Mouse (Mus musculus) intestine, embryonic 16.5 days (tissue): Measurements from ENCODE around the gene Eif4a2. TPM values are rescaled to one million over a fixed set of nuclear protein-coding genes. Genes with fewer than 3 reads are reported as not detected.
A peak's percentile ranks its signal among the peaks of the same experiment; 100 is the strongest.
"Not testable (repeated sequence)": the region's sequence is repeated elsewhere in the genome, so short reads cannot be mapped to it uniquely, and the experiment has no call there.

Experiments used
- ATAC-seq: fragments of 200-750 bp; cut with Nextera tagmentation; 2 replicates; pipeline ENCODE4 v1.8.0; 2017; ENCODE audit warnings: moderate TSS enrichment, moderate library complexity
- H3K27ac ChIP-seq: fragments of 300-500 bp; sonication (generic); 2 replicates; pipeline ENCODE4 v1.5.1; 2014; ENCODE audit warnings: mild to moderate bottlenecking, low read length
- H3K27me3 ChIP-seq: fragments of 300-500 bp; sonication (generic); replicated peaks from 2 replicates; pipeline ENCODE4 v1.6.1; 2014; ENCODE audit warnings: low read length, control low read depth, mixed read lengths; ENCODE audit not compliant: control insufficient read depth, insufficient read depth
- H3K36me3 ChIP-seq: fragments of 300-500 bp; sonication (generic); 2 replicates; pipeline ENCODE4 v1.6.1; 2014; ENCODE audit warnings: low read length, control low read depth; ENCODE audit not compliant: control insufficient read depth, insufficient read depth
- H3K4me1 ChIP-seq: fragments of 300-500 bp; sonication (generic); 2 replicates; pipeline ENCODE4 v1.6.1; 2014; ENCODE audit warnings: low read length, control low read depth, mixed read lengths; ENCODE audit not compliant: control insufficient read depth, insufficient read depth
- H3K4me2 ChIP-seq: fragments of 300-500 bp; sonication (generic); 2 replicates; pipeline ENCODE4 v1.6.1; 2014; ENCODE audit warnings: low read depth, low read length, control low read depth
- H3K4me3 ChIP-seq: fragments of 300-500 bp; sonication (generic); 2 replicates; pipeline ENCODE4 v1.5.1; 2014; ENCODE audit warnings: mild to moderate bottlenecking, low read length
- H3K9ac ChIP-seq: fragments of 300-500 bp; sonication (generic); 2 replicates; pipeline ENCODE4 v1.6.1; 2014; ENCODE audit warnings: low read depth, low read length
- H3K9me3 ChIP-seq: fragments of 300-500 bp; sonication (generic); 2 replicates; pipeline ENCODE4 v1.6.1; 2016; ENCODE audit warnings: low read length, control low read depth; ENCODE audit not compliant: control insufficient read depth
- WGBS: fragments of 180-500 bp; shearing (Covaris S2); extraction: QIAGEN DNeasy Blood & Tissue Kit; methylation state at CpG from one replicate; pipeline ENCODE4 v1.1.7; 2014; 5-methylcytosine and 5-hydroxymethylcytosine counted together
- polyA plus RNA-seq: library from polyadenylated mRNA; unstranded; fragments of >200 nt; fragmentation: Nextera tagmentation; extraction: Ambion mirVana; gene quantifications from 2 replicates; pipeline ENCODE4 v1.2.1, GENCODE M21; 2015

The Eif4a2 gene
- 193 TPM in 2 replicates for polyA plus RNA-seq

GRCm38 (mm10) chr16:23107231-23107942 is at the start of gene Eif4a2:
TSS of gene Eif4a2 (plus strand) at chr16:23107444.
- ATAC-seq, result peak; percentile 91
- WGBS, result under 1% methylated on average over 71 of the region's 71 CpGs
- peak within 1 kb of the TSS; percentile 79 for H3K4me2 ChIP-seq
- peak within 1 kb of the TSS; percentile 99 for H3K4me3 ChIP-seq
- peaks cover 5% of the 10 kb centered on the region; the same call in 1 of the 2 replicates for H3K36me3 ChIP-seq
- H3K27me3 ChIP-seq, result no peaks in the 10 kb centered on the region
- H3K9ac ChIP-seq, result peak within 1 kb of the TSS; percentile 99
- H3K27ac ChIP-seq, result peak within 1 kb of the TSS; percentile 98
- peaks cover 14% of the 10 kb centered on the region for H3K4me1 ChIP-seq
- H3K9me3 ChIP-seq, result no peaks in the 10 kb centered on the region

GRCm38 (mm10) chr16:23057668-23058447 is 49.4 kb upstream of the Eif4a2 start, which contains the start of gene Kng1:
TSS of gene Kng1 (plus strand) at chr16:23057865.
- not testable (repeated sequence) for H3K4me2 ChIP-seq, H3K9ac ChIP-seq, H3K27ac ChIP-seq, H3K27me3 ChIP-seq, H3K4me3 ChIP-seq, H3K36me3 ChIP-seq, H3K9me3 ChIP-seq, H3K4me1 ChIP-seq
- ATAC-seq, result 0 out of 2 replicates have a peak, but pooled peaks have one; percentile 42
- 81% methylated on average over 1 of the region's 1 CpGs for WGBS

GRCm38 (mm10) chr16:23059630-23060029 is 47.6 kb upstream of the Eif4a2 start:
- peak; percentile 81 for ATAC-seq

GRCm38 (mm10) chr16:23060781-23061325 is 46.4 kb upstream of the Eif4a2 start:
- ATAC-seq, H3K4me2 ChIP-seq, H3K9ac ChIP-seq, H3K4me1 ChIP-seq, H3K4me3 ChIP-seq, H3K9me3 ChIP-seq, H3K27me3 ChIP-seq, H3K36me3 ChIP-seq, H3K27ac ChIP-seq: not testable (repeated sequence)
- whole genome bisulfite sequencing, result 87% methylated on average over 5 of the region's 5 CpGs

More at GRCm38 (mm10) chr16:23059630-23060029, 47.6 kb upstream of the Eif4a2 start:
- not testable (repeated sequence) for H3K9ac ChIP-seq, H3K36me3 ChIP-seq, H3K27ac ChIP-seq, H3K4me2 ChIP-seq, H3K9me3 ChIP-seq, H3K27me3 ChIP-seq, H3K4me3 ChIP-seq, H3K4me1 ChIP-seq
- WGBS, result 44% methylated on average over 4 of the region's 4 CpGs

GRCm38 (mm10) chr16:23077516-23077915 is 29.7 kb upstream of the Eif4a2 start:
- not testable (repeated sequence) for H3K9me3 ChIP-seq, ATAC-seq, H3K4me1 ChIP-seq, H3K36me3 ChIP-seq, H3K4me2 ChIP-seq, H3K9ac ChIP-seq, H3K27me3 ChIP-seq, H3K27ac ChIP-seq, H3K4me3 ChIP-seq
- 85% methylated on average over 6 of the region's 6 CpGs for WGBS

GRCm38 (mm10) chr16:23087159-23087558 is 20.1 kb upstream of the Eif4a2 start:
- not testable (repeated sequence) for H3K4me2 ChIP-seq, H3K27me3 ChIP-seq, H3K9me3 ChIP-seq, H3K27ac ChIP-seq, H3K4me3 ChIP-seq, H3K4me1 ChIP-seq, H3K9ac ChIP-seq, ATAC-seq, H3K36me3 ChIP-seq
- WGBS, result 74% methylated on average over 8 of the region's 8 CpGs

GRCm38 (mm10) chr16:23087712-23088111 is 19.5 kb upstream of the Eif4a2 start:
- not testable (repeated sequence) for H3K4me3 ChIP-seq, H3K27me3 ChIP-seq, H3K36me3 ChIP-seq, H3K4me1 ChIP-seq, ATAC-seq, H3K27ac ChIP-seq, H3K9me3 ChIP-seq, H3K9ac ChIP-seq, H3K4me2 ChIP-seq
- 54% methylated on average over 4 of the region's 4 CpGs for WGBS

GRCm38 (mm10) chr16:23088491-23088890 is 18.8 kb upstream of the Eif4a2 start:
- not testable (repeated sequence) for H3K4me3 ChIP-seq, H3K27me3 ChIP-seq, H3K4me2 ChIP-seq, H3K9ac ChIP-seq, H3K36me3 ChIP-seq, H3K9me3 ChIP-seq, H3K4me1 ChIP-seq, ATAC-seq, H3K27ac ChIP-seq
- WGBS, result 82% methylated on average over 1 of the region's 1 CpGs

- not testable (repeated sequence) for H3K27me3 ChIP-seq, H3K9ac ChIP-seq, H3K4me3 ChIP-seq, H3K36me3 ChIP-seq, H3K4me1 ChIP-seq, H3K4me2 ChIP-seq, H3K27ac ChIP-seq, H3K9me3 ChIP-seq, ATAC-seq
Observed at GRCm38 (mm10) chr16:23091345-23091744, 15.9 kb upstream of the Eif4a2 start.
